Mouse (Mus musculus): Measurements from ENCODE around the gene Tpo. TPM values are rescaled to one million over a fixed set of nuclear protein-coding genes. Genes with fewer than 3 reads are reported as not detected.

Gene Tpo
- total RNA-seq, 2 experiments from 2014 or later = 0.22 to 0.59 TPM

GRCm38 (mm10) chr12:30077056-30077455 lies 55.4 kb downstream of the Tpo start:
- DNase-seq (ENCODE audit: low spot score in 2 of 2) = no peak

- DNase-seq (ENCODE audit: low spot score in 2 of 2) = no peak
These were observed 56.1 kb downstream of the Tpo start for GRCm38 (mm10) chr12:30076316-30076715.

- no peak for DNase-seq (ENCODE audit: low spot score in 2 of 2)
These were observed 63.1 kb downstream of the Tpo start for GRCm38 (mm10) chr12:30069321-30069720.

GRCm38 (mm10) chr12:30067806-30068205 lies 64.6 kb downstream of the Tpo start:
- DNase-seq (ENCODE audit: low spot score in 2 of 2) = no peak

GRCm38 (mm10) chr12:30062118-30062505 lies 70.3 kb downstream of the Tpo start:
- DNase-seq (ENCODE audit: low spot score in 2 of 2) = no peak

GRCm38 (mm10) chr12:30061503-30062117 lies 70.8 kb downstream of the Tpo start:
- DNase-seq (ENCODE audit: low spot score in 2 of 2) = no peak

GRCm38 (mm10) chr12:30058044-30058443 lies 74.4 kb downstream of the Tpo start:
- DNase-seq (ENCODE audit: low spot score in 2 of 2) = no peak

- no peak for DNase-seq (ENCODE audit: low spot score in 2 of 2)
These were observed 77.5 kb downstream of the Tpo start for GRCm38 (mm10) chr12:30054761-30055540.

- DNase-seq (ENCODE audit: low spot score in 2 of 2) = peak; percentile 67 to 78
These were observed 82.2 kb downstream of the Tpo start for GRCm38 (mm10) chr12:30050235-30050634.

- no peak for DNase-seq (ENCODE audit: low spot score in 2 of 2)
These were observed 82.6 kb downstream of the Tpo start for GRCm38 (mm10) chr12:30049818-30050217.

- no peak for DNase-seq (ENCODE audit: low spot score in 2 of 2)
These were observed 83.6 kb downstream of the Tpo start for GRCm38 (mm10) chr12:30048848-30049247.

- peak; percentile 57 to 62 for DNase-seq (ENCODE audit: low spot score in 2 of 2)
These were observed 92.3 kb downstream of the Tpo start for GRCm38 (mm10) chr12:30040150-30040549.

- DNase-seq (ENCODE audit: low spot score in 2 of 2) = peak; percentile 70 to 76
These were observed 92.9 kb downstream of the Tpo start for GRCm38 (mm10) chr12:30039565-30039964.

GRCm38 (mm10) chr12:30036569-30037055 lies 95.8 kb downstream of the Tpo start:
- peak; percentile 34 to 54 for DNase-seq (ENCODE audit: low spot score in 2 of 2)

- DNase-seq (ENCODE audit: low spot score in 2 of 2) = no peak
These were observed 96.4 kb downstream of the Tpo start for GRCm38 (mm10) chr12:30035841-30036568.

GRCm38 (mm10) chr12:30035406-30035805 lies 97.0 kb downstream of the Tpo start:
- DNase-seq (ENCODE audit: low spot score in 2 of 2) = no peak

GRCm38 (mm10) chr12:30034681-30035080 lies 97.7 kb downstream of the Tpo start:
- DNase-seq (ENCODE audit: low spot score in 2 of 2) = no peak

- no peak for DNase-seq (ENCODE audit: low spot score in 2 of 2)
These were observed 101.9 kb downstream of the Tpo start for GRCm38 (mm10) chr12:30030571-30030970.

GRCm38 (mm10) chr12:30029111-30029510 lies 103.3 kb downstream of the Tpo start:
- no peak for DNase-seq (ENCODE audit: low spot score in 2 of 2)

GRCm38 (mm10) chr12:30027721-30028340 lies 104.6 kb downstream of the Tpo start:
- no peak for DNase-seq (ENCODE audit: low spot score in 2 of 2)

GRCm38 (mm10) chr12:30024264-30024825 lies 108.1 kb downstream of the Tpo start:
- DNase-seq (ENCODE audit: low spot score in 2 of 2) = no peak
